Mouse (Mus musculus) lung, embryonic 15.5 days (tissue): Measurements from ENCODE around the gene Ggcx. TPM values are rescaled to one million over a fixed set of nuclear protein-coding genes. Genes with fewer than 3 reads are reported as not detected.

Source experiments
- ATAC-seq: fragments of 200-750 bp; cut with Nextera tagmentation; 2 replicates; pipeline ENCODE4 v1.8.0; 2017; ENCODE audit warnings: moderate number of reproducible peaks, borderline replicate concordance; ENCODE audit not compliant: low FRiP score, low TSS enrichment; ENCODE audit errors: extremely low read depth
- H3K27ac ChIP-seq: fragments of 300-500 bp; sonication (generic); 2 replicates; pipeline ENCODE4 v1.5.1; 2015; ENCODE audit warnings: moderate library complexity, mild to moderate bottlenecking, inconsistent platforms
- H3K27me3 ChIP-seq: fragments of 300-500 bp; sonication (generic); 2 replicates; pipeline ENCODE4 v1.6.1; 2015; ENCODE audit warnings: inconsistent platforms
- H3K36me3 ChIP-seq: fragments of 300-500 bp; sonication (generic); 2 replicates; pipeline ENCODE4 v1.6.1; 2015; ENCODE audit warnings: inconsistent platforms
- H3K4me1 ChIP-seq: fragments of 300-500 bp; sonication (generic); 2 replicates; pipeline ENCODE4 v1.6.1; 2015; ENCODE audit warnings: inconsistent platforms
- H3K4me2 ChIP-seq: fragments of 300-500 bp; sonication (generic); 2 replicates; pipeline ENCODE4 v1.6.1; 2015; ENCODE audit warnings: inconsistent platforms, mild to moderate bottlenecking, moderate library complexity
- H3K4me3 ChIP-seq: fragments of 300-500 bp; sonication (generic); 2 replicates; pipeline ENCODE4 v1.5.1; 2015; ENCODE audit warnings: mild to moderate bottlenecking, inconsistent platforms
- H3K9ac ChIP-seq: fragments of 300-500 bp; sonication (generic); 2 replicates; pipeline ENCODE4 v1.6.1; 2015; ENCODE audit warnings: inconsistent platforms
- H3K9me3 ChIP-seq: fragments of 300-500 bp; sonication (generic); 2 replicates; pipeline ENCODE4 v1.6.1; 2016; ENCODE audit warnings: inconsistent platforms
- WGBS: fragments of 180-500 bp; shearing (Covaris S2); methylation state at CpG from one replicate; pipeline ENCODE4 v1.1.7; 2015; 5-methylcytosine and 5-hydroxymethylcytosine counted together
- polyA plus RNA-seq: library from polyadenylated mRNA; unstranded; fragments of >200 nt; fragmentation: Nextera tagmentation; extraction: Ambion mirVana; gene quantifications from 2 replicates; pipeline ENCODE4 v1.2.1, GENCODE M21; 2015

The Ggcx gene
- polyA plus RNA-seq, 1 experiment from 2014 or later: 40.0 TPM

DNA sequence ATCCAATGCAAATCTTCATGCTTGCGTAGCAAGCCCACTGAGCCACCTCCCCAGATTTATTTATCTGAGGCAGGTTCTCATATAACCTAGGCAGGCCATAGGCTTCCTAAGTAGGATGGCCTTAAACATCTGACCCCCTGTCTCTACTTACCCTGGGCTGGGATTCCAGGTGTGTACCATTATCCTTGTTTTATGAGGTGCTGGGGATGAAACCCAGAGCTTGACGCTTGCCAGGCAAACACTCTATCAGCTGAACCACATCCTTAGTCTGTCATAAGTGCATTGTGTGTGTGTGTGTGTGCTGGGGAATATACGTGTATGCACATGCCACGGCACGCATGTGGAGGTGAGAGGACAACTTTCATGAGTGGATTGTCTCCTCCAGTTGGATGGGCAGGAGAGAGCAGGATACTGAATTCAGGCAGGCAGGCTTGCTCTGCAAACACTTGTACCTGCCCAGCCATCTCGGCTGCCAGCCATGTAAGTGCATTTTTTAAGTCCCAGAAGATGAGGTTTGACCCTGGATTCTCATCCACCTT is 25.2 kb upstream of the Ggcx start:
- no peaks in the 10 kb centered on the region for H3K27me3 ChIP-seq
- H3K4me2 ChIP-seq: peak overlapping the region; percentile 72
- H3K27ac ChIP-seq: peak overlapping the region; percentile 98
- no peak for ATAC-seq
- H3K4me3 ChIP-seq: peak overlapping the region; percentile 60
- peaks cover 26% of the 10 kb centered on the region for H3K36me3 ChIP-seq
- H3K9me3 ChIP-seq: no peaks in the 10 kb centered on the region
- peaks cover 34% of the 10 kb centered on the region for H3K4me1 ChIP-seq
- no peak overlapping the region for H3K9ac ChIP-seq
- 62% methylated on average over 6 of the region's 6 CpGs for WGBS

DNA sequence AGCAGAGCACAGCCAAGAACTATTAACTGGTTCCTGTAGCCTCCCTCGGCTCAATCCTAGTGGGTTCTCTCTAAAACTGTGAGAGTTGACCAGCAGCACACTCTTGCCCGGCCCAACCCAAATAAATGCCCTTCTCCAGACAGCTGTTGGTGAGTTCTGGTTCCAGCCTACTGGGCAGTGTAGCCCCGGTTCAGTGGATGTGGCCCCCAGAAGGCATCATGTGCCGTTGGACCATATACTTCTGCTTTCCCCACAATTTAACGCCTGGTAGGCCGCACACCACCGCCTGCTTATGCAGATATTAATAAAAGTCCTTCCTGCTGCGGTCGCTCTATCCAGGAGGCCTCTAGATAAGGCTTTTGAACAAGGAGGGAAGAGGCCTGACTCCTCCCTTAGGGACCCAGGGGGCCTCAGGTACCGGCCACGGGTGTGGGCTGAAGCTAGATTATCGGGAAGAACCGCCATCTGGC is 24.6 kb upstream of the Ggcx start:
- WGBS: 7% methylated on average over 13 of the region's 13 CpGs
- Histone ChIP-seq H3K4me2 (peak overlapping the region; percentile 72), H3K36me3 (peaks cover 26% of the 10 kb centered on the region), H3K4me1 (peaks cover 34% of the 10 kb centered on the region), H3K9ac (peak overlapping the region; percentile 67), H3K9me3 (no peaks in the 10 kb centered on the region), H3K27ac (peak overlapping the region; percentile 98), H3K4me3 (peak overlapping the region; percentile 60), H3K27me3 (no peaks in the 10 kb centered on the region)
- ATAC-seq: peak; percentile 56; the same call in 1 of the 2 replicates

- peak within 1 kb of the TSS; percentile 60 for H3K4me3 ChIP-seq
- no peaks in the 10 kb centered on the region for H3K27me3 ChIP-seq
- H3K9me3 ChIP-seq: no peaks in the 10 kb centered on the region
- peak within 1 kb of the TSS; percentile 67 for H3K9ac ChIP-seq
- peaks cover 21% of the 10 kb centered on the region for H3K36me3 ChIP-seq
- WGBS: under 1% methylated on average over 33 of the region's 33 CpGs
- H3K4me2 ChIP-seq: peak within 1 kb of the TSS; percentile 72
- peak within 1 kb of the TSS; percentile 98 for H3K27ac ChIP-seq
- peak; percentile 73 for ATAC-seq
- H3K4me1 ChIP-seq: peaks cover 34% of the 10 kb centered on the region
Measured at GRCm38 (mm10) chr6:72389941-72390771, 24.0 kb upstream of the Ggcx start, which contains the start of gene Vamp8. Vamp8 (minus strand) TSS chr6:72390703.

DNA sequence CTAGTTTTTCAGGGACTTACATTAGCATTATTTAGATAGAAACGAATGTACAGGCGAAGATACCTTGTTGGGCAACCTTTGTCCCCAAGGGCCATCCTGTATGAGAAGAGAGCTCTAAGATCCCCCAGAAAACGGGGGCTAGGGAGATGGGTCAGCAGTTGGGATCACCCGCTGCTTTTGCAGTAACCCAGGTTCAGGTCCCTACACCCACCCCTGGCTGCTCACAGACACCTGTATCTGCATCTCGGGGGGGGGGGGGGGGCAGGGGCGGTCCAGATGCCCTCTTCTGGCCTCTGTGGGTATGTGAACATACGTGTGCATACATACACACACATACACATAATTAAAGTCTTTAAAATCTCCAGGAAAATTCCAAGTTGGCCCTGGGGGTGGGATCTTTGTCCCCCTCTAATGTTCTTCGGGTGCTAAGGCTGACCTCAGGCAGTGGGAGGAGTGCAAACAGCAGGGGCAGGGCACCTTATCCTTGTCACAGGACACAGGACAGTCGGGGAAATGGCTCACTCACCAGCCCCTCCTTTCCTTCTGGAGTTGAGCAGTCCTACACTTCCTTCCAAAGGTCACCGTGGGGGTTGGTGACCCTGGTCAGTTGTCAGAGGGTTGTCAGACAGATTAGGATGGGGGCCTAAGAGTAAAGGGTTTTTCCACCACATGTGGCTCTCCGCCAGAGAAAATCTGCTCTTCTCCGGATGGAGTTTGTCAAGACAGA is 23.1 kb upstream of the Ggcx start:
- Histone ChIP-seq H3K36me3 (peaks cover 13% of the 10 kb centered on the region), H3K4me2 (peak overlapping the region; percentile 72), H3K4me3 (peak overlapping the region; percentile 60), H3K27me3 (no peaks in the 10 kb centered on the region), H3K4me1 (peaks cover 34% of the 10 kb centered on the region), H3K27ac (peak overlapping the region; percentile 98), H3K9me3 (no peaks in the 10 kb centered on the region), H3K9ac (peak overlapping the region; percentile 67)
- WGBS: 9% methylated on average over 12 of the region's 12 CpGs
- peak; percentile 62 for ATAC-seq

GRCm38 (mm10) chr6:72392341-72392740 is 21.8 kb upstream of the Ggcx start:
- Histone ChIP-seq H3K27me3 (no peaks in the 10 kb centered on the region), H3K4me3 (no peak overlapping the region), H3K27ac (0 out of 2 replicates have a peak overlapping the region, but pooled peaks have one; percentile 4), H3K4me2 (no peak overlapping the region), H3K36me3 (peaks cover 5% of the 10 kb centered on the region; the same call in 1 of the 2 replicates), H3K4me1 (peaks cover 34% of the 10 kb centered on the region), H3K9me3 (no peaks in the 10 kb centered on the region), H3K9ac (no peak overlapping the region)
- 95% methylated on average over 5 of the region's 5 CpGs for WGBS
- no peak for ATAC-seq

GRCm38 (mm10) chr6:72396837-72397251 is 17.3 kb upstream of the Ggcx start:
- Histone ChIP-seq H3K9me3 (no peaks in the 10 kb centered on the region), H3K36me3 (no peaks in the 10 kb centered on the region), H3K9ac (no peak overlapping the region), H3K27ac (0 out of 2 replicates have a peak overlapping the region, but pooled peaks have one; percentile 11), H3K4me3 (no peak overlapping the region), H3K4me2 (no peak overlapping the region), H3K4me1 (0 out of 2 replicates have a peak, but pooled peaks cover 3% of the 10 kb centered on the region), H3K27me3 (no peaks in the 10 kb centered on the region)
- ATAC-seq: peak; percentile 15; the same call in 1 of the 2 replicates
- 54% methylated on average over 10 of the region's 10 CpGs for WGBS

DNA sequence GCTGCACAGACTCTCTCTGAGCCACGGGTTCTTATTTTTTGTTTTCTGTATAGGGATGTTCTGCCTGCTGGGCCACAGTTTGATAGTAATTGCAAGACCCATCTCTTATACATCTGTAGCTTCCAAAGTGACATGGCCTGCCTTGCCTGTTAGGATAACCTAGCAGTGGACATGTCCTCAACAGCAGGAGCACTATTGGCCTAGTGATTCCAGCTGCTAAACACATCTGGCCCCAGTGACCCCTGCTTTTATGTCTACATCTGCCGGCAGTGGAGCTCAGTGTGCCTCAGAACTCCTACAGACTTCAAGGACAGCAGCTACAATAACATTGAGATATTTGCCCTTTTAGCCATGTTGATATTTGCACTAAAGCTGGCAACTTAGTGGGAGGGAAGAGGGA is 14.1 kb upstream of the Ggcx start:
- Histone ChIP-seq H3K36me3 (no peaks in the 10 kb centered on the region), H3K4me2 (no peak overlapping the region), H3K27ac (no peak overlapping the region), H3K9me3 (no peaks in the 10 kb centered on the region), H3K27me3 (no peaks in the 10 kb centered on the region), H3K4me1 (no peaks in the 10 kb centered on the region), H3K4me3 (no peak overlapping the region), H3K9ac (no peak overlapping the region)
- 35% methylated on average over 2 of the region's 2 CpGs for WGBS
- no peak for ATAC-seq

DNA sequence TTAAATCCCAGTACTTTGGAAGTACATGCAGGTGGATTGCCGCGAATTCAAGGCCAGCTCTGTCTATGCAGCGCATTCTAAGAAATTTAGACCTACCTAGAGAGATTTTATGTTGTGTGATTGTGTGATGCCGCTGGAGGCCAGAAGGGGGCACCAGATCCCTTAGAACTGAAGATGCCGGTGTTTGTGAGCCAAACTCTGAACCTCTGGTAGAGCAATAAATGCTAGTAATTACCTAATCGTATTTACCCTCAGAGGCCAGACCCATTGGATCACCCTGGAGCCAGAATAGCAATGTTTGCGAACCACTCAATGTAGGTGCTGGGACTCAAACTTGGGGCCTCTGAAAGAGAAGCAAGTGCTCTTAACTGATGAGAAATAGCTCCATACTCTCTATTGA is 12.2 kb upstream of the Ggcx start:
- ATAC-seq: no peak
- 23% methylated on average over 7 of the region's 7 CpGs for WGBS

DNA sequence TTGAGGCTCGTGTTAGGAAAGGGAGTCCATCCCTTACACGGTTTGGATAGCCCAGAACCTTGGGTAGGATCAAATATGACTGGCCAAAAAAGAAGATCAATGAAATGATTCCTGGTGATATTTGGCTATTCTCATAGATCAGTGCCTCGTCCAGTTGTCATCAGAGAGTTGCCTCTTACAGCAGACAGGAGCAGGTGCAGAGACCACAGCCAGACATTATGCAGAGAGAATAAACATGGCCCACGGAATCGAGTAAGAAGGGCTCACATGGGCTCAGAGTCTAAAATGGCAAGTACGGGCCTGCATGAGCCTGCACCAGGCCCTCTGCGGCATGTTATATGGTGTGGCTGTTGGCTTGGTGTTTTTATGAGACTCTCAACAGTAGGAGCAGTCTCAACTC is 8.8 kb upstream of the Ggcx start:
- no peaks in the 10 kb centered on the region for H3K9me3 ChIP-seq
- H3K27me3 ChIP-seq: no peaks in the 10 kb centered on the region
- no peak overlapping the region for H3K4me2 ChIP-seq
- no peak for ATAC-seq
- H3K4me3 ChIP-seq: no peak overlapping the region
- no peaks in the 10 kb centered on the region for H3K4me1 ChIP-seq
- H3K36me3 ChIP-seq: no peaks in the 10 kb centered on the region
- no peak overlapping the region for H3K9ac ChIP-seq
- WGBS: 73% methylated on average over 7 of the region's 7 CpGs
- no peak overlapping the region for H3K27ac ChIP-seq

More for the DNA sequence above, 12.2 kb upstream of the Ggcx start:
- Histone ChIP-seq H3K4me3 (no peak overlapping the region), H3K27ac (no peak overlapping the region), H3K4me2 (no peak overlapping the region), H3K9me3 (no peaks in the 10 kb centered on the region), H3K4me1 (no peaks in the 10 kb centered on the region), H3K36me3 (no peaks in the 10 kb centered on the region), H3K9ac (no peak overlapping the region), H3K27me3 (no peaks in the 10 kb centered on the region)

GRCm38 (mm10) chr6:72407119-72407518 is 7.0 kb upstream of the Ggcx start:
- Histone ChIP-seq H3K36me3 (no peaks in the 10 kb centered on the region), H3K9me3 (no peaks in the 10 kb centered on the region), H3K9ac (no peak overlapping the region), H3K4me2 (no peak overlapping the region), H3K27me3 (no peaks in the 10 kb centered on the region), H3K4me1 (no peaks in the 10 kb centered on the region), H3K27ac (no peak overlapping the region), H3K4me3 (no peak overlapping the region)
- ATAC-seq: peak; percentile 64; the same call in 1 of the 2 replicates
- 4% methylated on average over 5 of the region's 5 CpGs for WGBS

DNA sequence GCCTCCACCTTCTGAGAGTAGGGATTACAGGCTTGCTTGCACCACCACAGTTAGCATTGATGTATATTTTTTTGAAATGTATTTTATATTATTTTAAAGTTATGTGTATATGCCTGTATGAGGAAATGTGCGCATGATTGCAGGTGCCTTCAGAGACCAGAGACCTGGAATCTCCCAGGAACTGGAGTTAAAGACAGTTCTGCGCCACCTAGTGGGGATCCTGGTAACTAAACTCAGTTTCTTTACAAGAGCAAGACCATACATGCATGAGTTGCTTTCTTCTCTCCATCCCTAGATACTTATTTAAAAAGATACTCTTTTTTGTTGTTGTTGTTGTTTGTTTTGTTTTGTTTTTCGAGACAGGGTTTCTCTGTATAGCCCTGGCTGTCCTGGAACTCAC is 4.5 kb upstream of the Ggcx start:
- 17% methylated on average over 3 of the region's 3 CpGs for WGBS
- no peak overlapping the region for H3K4me2 ChIP-seq

More for the DNA sequence above, 4.5 kb upstream of the Ggcx start:
- peaks cover 6% of the 10 kb centered on the region for H3K4me1 ChIP-seq
- H3K9ac ChIP-seq: no peak overlapping the region
- H3K27ac ChIP-seq: no peak overlapping the region
- ATAC-seq: no peak
- H3K27me3 ChIP-seq: no peaks in the 10 kb centered on the region
- no peaks in the 10 kb centered on the region for H3K9me3 ChIP-seq
- no peaks in the 10 kb centered on the region for H3K36me3 ChIP-seq
- no peak overlapping the region for H3K4me3 ChIP-seq
